Mouse (Mus musculus) small intestine, adult 2 months (tissue): ENCODE results near the gene Ppil3. TPM values are rescaled to one million over a fixed set of nuclear protein-coding genes. Genes with fewer than 3 reads are reported as not detected.
A peak's percentile ranks its signal among the peaks of the same experiment; 100 is the strongest.

Experiments used
- H3K27ac ChIP-seq: fragments of 200-500 bp; 2 replicates; pipeline ENCODE4 v1.5.1; 2012; ENCODE audit warnings: low read depth, low read length, control low read depth, inconsistent platforms; ENCODE audit not compliant: insufficient read depth
- H3K27me3 ChIP-seq: fragments of 200-500 bp; 2 replicates; pipeline ENCODE4 v1.6.1; 2012; ENCODE audit warnings: mild to moderate bottlenecking, moderate library complexity, low read length, inconsistent platforms; ENCODE audit not compliant: control insufficient read depth, insufficient read depth
- H3K36me3 ChIP-seq: fragments of 200-500 bp; 2 replicates; pipeline ENCODE4 v1.6.1; 2012; ENCODE audit warnings: mild to moderate bottlenecking, low read length, control low read depth, inconsistent platforms; ENCODE audit not compliant: control insufficient read depth, insufficient read depth
- H3K4me1 ChIP-seq: fragments of 200-500 bp; 2 replicates; pipeline ENCODE4 v1.6.1; 2012; ENCODE audit warnings: low read length, inconsistent platforms, mixed read lengths; ENCODE audit not compliant: control insufficient read depth, insufficient read depth, insufficient read length
- H3K4me3 ChIP-seq: fragments of 200-500 bp; 2 replicates; pipeline ENCODE4 v1.5.1; 2012; ENCODE audit warnings: low read depth, mild to moderate bottlenecking, control low read depth, inconsistent platforms, low read length, moderate library complexity
- CTCF ChIP-seq: fragments of 200-500 bp; IDR thresholded peaks from 2 replicates; pipeline ENCODE4 v1.5.1; 2012; ENCODE audit warnings: low read depth, mild to moderate bottlenecking, control low read depth, inconsistent platforms, low read length, moderate library complexity, mixed read lengths; ENCODE audit not compliant: insufficient replicate concordance, insufficient read length; ENCODE audit errors: extremely low read depth
- POLR2A ChIP-seq: fragments of 200-500 bp; IDR thresholded peaks from 2 replicates; pipeline ENCODE4 v1.6.1; 2012; ENCODE audit warnings: low read depth, mild to moderate bottlenecking, control low read depth, inconsistent platforms, low read length, moderate library complexity
- WGBS: fragments of 180-500 bp; shearing (Covaris S2); methylation state at CpG from one replicate; pipeline ENCODE4 v1.1.7; 2018; 5-methylcytosine and 5-hydroxymethylcytosine counted together
- polyA plus RNA-seq: library from polyadenylated mRNA; depleted of rRNA; stranded (reverse); fragments of >200 nt; gene quantifications from 2 replicates; pipeline ENCODE4 v1.2.3, GENCODE M21; 2012; rRNA removed

Gene Ppil3
- polyA plus RNA-seq, result 4.0 and 6.2 TPM in 2 replicates

DNA sequence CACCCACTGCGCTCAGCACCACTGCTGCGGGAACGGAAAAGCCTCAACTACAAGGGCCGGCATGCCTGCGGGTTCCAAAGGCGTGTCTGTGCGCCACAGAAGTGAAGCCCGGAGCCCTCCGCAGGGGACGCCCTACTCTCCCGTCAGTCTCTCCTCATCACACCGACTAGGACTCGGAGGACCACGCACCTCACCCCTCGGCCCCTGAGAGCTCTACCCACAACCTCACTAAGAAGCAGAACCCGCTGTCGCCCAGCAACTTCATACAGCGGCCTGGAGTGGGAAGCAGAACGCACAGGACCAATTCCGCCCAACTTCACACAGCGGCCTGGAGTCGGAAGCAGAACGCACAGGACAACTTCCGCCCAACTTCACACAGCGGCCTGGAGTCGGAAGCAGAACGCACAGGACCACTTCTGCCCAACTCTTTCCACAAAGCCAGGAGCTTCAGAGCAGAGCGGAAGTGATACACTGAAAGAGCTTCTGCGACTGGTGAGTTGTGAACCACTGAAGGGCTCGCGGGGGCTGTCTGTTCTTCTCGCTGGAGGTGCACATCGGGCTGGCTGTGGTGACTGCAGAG is at the start of gene Ppil3, which contains the start of gene Nif3l1:
TSS of gene Ppil3 (minus strand) at position 344 of the 580 bp plus-strand sequence.
TSS of gene Nif3l1 (plus strand) at position 9 of the 580 bp plus-strand sequence.
- peaks cover 9% of the 10 kb centered on the region; the same call in 1 of the 2 replicates for H3K36me3 ChIP-seq

DNA sequence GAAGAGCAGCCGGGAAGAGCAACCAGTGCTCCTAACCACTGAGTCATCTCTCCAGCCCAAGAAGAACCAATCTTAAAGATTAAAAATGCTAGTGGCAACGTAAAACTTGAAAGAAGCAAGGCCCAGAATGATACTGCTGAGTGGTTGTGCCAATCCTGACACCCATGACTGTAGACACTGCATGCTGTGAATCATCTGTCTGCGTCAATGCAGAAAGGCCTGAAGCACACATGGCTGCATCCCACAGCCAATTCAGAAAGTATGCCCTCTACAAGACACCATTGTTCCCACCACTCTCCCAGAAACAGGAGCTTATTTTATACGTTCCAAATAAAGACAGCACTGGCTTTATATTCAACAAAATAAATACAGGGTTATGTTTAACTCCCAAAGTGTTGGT is 37.4 kb upstream of the Ppil3 start:
- no peak for TF ChIP-seq CTCF
- no peak for TF ChIP-seq POLR2A
- no peak overlapping the region for H3K4me3 ChIP-seq
- 97% methylated on average over 4 of the region's 4 CpGs for WGBS
- no peaks in the 10 kb centered on the region for H3K27me3 ChIP-seq
- H3K4me1 ChIP-seq, result 0 out of 2 replicates have a peak, but pooled peaks cover 2% of the 10 kb centered on the region
- no peak overlapping the region for H3K27ac ChIP-seq
- peaks cover 25% of the 10 kb centered on the region for H3K36me3 ChIP-seq

More for the DNA sequence above, at the start of gene Ppil3, which contains the start of gene Nif3l1:
- Histone ChIP-seq H3K27ac (peak within 1 kb of the TSS; percentile 85), H3K4me1 (peaks cover 5% of the 10 kb centered on the region; the same call in 1 of the 2 replicates), H3K4me3 (peak within 1 kb of the TSS; percentile 93), H3K27me3 (no peaks in the 10 kb centered on the region)
- TF ChIP-seq POLR2A, result peak; percentile 43; the same call in 1 of the 2 replicates
- TF ChIP-seq CTCF, result peak; percentile 19; the same call in 1 of the 2 replicates
- under 1% methylated on average over 33 of the region's 33 CpGs for WGBS

DNA sequence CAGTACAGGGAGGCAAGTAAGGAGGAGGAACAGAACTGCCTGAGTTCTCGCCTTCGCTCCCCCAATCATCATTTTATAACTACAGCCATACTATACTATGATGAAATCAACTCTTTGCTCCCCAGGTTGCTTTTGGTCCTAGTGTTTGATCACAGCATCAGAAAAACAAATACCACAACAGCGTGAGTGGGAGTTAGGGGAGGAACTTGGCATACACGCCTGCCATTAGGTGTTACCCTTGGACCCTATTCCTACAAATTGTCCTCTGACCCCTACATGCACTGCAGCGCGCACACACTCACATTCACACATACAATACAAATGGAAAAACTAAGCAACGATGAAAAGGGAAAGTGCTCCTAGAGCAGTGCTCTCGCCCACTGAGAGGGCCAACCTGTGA is 30.4 kb upstream of the Ppil3 start:
- Histone ChIP-seq H3K27ac (no peak overlapping the region), H3K36me3 (peaks cover 44% of the 10 kb centered on the region), H3K4me3 (no peak overlapping the region), H3K4me1 (no peaks in the 10 kb centered on the region), H3K27me3 (no peaks in the 10 kb centered on the region)
- TF ChIP-seq POLR2A (no peak), CTCF (no peak)
- WGBS, result 83% methylated on average over 8 of the region's 8 CpGs

DNA sequence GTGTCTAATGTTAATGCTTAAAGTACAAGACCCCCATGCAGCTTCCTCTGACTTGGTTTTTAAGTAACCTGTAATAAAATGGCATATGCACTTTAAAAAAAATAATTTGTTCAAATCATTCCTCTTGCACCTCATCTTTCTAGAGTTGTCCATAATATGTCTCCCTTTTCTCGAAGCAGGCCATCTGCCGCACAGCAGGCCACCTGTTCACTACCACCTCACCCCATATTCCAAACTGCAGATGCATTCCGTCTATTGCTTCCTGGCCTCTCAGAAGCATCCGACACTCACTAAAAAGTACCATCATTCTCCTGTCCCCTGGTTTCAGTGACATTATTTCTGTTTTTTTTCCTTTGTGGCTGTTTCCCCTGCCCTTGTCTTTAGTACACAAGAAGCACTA is 20.3 kb upstream of the Ppil3 start:
- H3K4me3 ChIP-seq, result no peak overlapping the region
- H3K4me1 ChIP-seq, result no peaks in the 10 kb centered on the region
- no peaks in the 10 kb centered on the region for H3K27me3 ChIP-seq
- no peak overlapping the region for H3K27ac ChIP-seq
- 95% methylated on average over 4 of the region's 4 CpGs for WGBS
- TF ChIP-seq POLR2A (no peak), CTCF (no peak)
- H3K36me3 ChIP-seq, result peaks cover 40% of the 10 kb centered on the region

DNA sequence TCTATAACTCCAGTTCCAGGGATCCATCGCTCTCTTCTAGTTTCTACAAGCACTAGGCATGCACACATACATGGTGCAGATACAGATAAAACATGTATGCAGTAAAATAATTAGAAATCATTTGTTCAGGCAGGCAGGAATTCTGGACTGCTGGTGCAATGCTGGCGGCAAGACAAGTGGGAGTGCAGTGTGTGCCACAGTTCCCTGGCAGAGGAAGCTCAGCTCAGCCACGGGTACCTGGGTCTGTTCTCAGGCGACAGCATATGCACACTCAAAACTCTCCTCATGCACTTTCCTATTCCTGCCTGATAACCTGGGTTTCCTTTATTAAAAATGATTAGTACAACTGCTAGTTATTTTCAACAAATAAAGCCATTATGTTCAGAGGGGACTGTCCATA is 19.8 kb upstream of the Ppil3 start:
- no peaks in the 10 kb centered on the region for H3K27me3 ChIP-seq
- H3K4me1 ChIP-seq, result no peaks in the 10 kb centered on the region
- H3K36me3 ChIP-seq, result peaks cover 40% of the 10 kb centered on the region
- TF ChIP-seq CTCF, result no peak
- no peak for TF ChIP-seq POLR2A
- H3K4me3 ChIP-seq, result no peak overlapping the region
- 93% methylated on average over 4 of the region's 4 CpGs for WGBS
- no peak overlapping the region for H3K27ac ChIP-seq

DNA sequence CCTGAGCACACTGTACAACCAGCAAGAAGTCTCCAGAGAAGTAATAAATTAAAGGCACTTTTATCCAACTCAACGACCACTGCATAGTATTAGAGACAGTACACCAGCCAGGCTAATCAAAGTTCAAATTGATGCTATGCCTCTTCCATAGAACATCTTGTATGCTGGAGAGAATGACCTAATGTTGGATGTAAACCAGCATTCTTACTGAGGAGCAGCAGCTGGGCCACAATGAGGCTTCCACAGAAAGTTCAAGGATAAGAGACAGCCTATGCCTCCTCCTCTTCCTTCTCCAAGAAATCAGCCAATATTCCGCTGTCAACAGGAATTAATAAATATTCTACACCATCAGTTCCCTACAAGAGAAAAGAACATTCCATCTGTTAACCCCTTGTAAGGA is 18.6 kb upstream of the Ppil3 start:
- no peaks in the 10 kb centered on the region for H3K4me1 ChIP-seq
- no peaks in the 10 kb centered on the region for H3K27me3 ChIP-seq
- TF ChIP-seq CTCF (no peak), POLR2A (no peak)
- H3K4me3 ChIP-seq, result no peak overlapping the region
- peaks cover 37% of the 10 kb centered on the region for H3K36me3 ChIP-seq
- no peak overlapping the region for H3K27ac ChIP-seq
- 79% methylated on average over 2 of the region's 2 CpGs for WGBS

DNA sequence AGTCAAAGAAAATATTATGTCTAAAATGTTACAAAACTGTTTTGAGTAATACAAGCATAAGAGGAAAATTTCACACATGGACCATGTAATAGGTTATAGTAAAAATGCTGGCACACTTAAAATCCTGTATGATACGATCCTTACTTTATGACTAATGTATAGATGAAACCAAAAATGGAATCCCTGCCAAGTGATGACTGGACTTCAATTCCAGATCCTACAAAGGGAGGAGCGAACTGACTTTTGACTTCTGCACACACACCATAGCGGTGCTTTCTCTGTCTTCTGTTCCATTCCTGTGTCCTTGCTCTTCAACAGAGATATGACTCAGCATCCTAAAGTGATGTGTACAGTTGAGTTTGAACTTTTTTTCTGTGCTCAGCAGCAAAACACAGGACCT is 15.3 kb upstream of the Ppil3 start:
- no peak overlapping the region for H3K27ac ChIP-seq
- no peaks in the 10 kb centered on the region for H3K27me3 ChIP-seq
- WGBS, result 87% methylated on average over 3 of the region's 3 CpGs
- TF ChIP-seq CTCF, result no peak
- TF ChIP-seq POLR2A, result no peak
- no peaks in the 10 kb centered on the region for H3K4me1 ChIP-seq
- H3K4me3 ChIP-seq, result no peak overlapping the region
- H3K36me3 ChIP-seq, result peaks cover 49% of the 10 kb centered on the region
